Mouse (Mus musculus): ENCODE results near the gene Gm45716.
A peak's percentile ranks its signal among the peaks of the same experiment; 100 is the strongest.
"Not testable (repeated sequence)": the region's sequence is repeated elsewhere in the genome, so short reads cannot be mapped to it uniquely, and the experiment has no call there.

Gm45716 gene

DNA sequence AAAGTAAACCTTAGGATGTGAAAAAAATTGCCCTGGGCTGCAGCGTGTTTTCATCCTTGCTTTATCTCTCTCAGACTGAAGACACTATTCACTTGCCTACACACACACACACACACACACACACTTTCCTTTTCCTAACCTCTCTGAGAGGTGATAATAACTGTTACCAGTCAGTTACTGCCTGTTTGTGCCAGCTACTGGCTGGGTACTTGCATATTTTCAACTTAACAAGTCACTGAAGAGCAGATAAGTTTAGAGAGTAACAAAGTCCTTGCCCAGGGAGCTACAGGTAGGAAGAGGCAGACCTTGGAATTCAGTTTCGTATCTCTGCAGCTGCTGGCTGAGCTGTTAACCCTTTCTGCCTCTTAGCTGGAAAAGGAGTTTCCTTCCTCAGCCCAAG lies 64.4 kb downstream of the Gm45716 start:
- DNase-seq, result no peak

- DNase-seq, result no peak
Measured at GRCm38 (mm10) chr11:90252366-90252765, 64.9 kb downstream of the Gm45716 start.

DNA sequence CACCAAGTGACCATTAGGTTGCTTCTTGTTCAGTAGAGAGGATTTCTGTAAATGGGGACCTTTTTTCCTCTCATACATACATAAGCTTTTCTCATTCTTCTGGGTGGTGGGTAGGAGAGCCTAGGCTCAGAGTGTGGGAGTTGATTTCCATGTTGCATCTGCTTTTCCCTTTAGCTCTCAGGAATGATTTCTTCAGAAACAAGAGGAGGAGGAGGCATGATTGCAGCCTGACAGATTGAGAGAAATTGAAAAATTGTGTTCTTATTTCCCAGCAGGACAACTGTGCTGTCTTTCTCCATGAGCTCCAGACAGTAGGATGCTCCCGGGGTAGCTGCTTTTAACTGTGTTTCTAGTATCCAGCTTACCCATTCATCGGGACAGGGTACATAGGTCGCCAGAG lies 67.1 kb downstream of the Gm45716 start:
- DNase-seq, result no peak

DNA sequence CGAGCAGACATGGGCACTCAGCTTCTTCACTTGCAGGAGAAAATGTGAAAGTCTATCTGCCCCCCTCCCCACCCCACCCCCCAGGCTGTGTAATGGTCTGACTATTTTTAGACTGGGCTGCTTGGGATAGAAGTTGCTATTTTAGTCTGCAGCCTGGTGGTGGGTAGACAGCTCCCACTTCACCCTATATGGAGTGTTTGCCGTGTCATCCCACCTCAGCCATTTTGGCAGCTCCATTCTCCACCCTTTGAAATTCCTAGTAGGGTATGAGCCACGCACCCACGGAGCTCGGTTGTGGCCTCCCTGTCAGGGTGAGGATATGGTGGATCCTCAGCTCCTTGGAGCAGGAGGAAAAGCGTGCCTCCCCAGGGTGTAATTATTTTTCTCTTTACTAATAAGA lies 68.2 kb downstream of the Gm45716 start:
- DNase-seq, result no peak

DNA sequence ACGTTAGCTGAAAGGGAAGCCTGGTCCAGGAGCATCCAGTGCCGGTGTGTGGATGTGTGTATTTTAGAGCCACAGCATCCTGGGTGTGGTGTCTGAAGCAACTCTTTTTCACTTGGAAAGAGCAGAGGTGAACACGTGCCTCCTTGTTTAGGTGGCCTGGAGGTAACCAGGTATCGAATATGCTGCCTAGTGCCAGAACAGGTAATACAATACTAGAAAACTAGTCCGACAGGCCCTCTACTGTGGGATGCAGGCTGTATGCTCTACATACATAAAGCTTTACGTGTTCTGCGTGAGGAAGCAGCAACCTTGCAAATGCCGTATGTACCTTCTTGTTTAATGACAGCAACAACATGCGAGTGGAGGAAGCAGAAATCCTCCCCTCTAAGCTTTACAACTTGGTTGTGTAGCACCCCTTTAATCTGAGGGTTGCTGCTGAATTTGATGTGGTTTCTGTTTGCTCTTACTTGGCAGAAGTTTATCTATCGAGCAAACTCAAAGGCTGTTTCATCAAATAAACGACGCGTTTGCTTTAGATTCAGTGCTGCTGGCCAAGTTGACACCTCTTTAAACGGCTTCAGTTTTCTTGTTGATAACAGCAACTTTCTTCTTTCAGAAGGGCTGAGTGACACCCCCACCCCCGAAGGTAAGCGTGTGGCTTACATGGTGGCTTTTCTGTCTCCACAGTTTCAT lies 69.5 kb downstream of the Gm45716 start:
- no peak for DNase-seq

- no peak for DNase-seq
Measured at GRCm38 (mm10) chr11:90258321-90258927, 70.9 kb downstream of the Gm45716 start.

DNA sequence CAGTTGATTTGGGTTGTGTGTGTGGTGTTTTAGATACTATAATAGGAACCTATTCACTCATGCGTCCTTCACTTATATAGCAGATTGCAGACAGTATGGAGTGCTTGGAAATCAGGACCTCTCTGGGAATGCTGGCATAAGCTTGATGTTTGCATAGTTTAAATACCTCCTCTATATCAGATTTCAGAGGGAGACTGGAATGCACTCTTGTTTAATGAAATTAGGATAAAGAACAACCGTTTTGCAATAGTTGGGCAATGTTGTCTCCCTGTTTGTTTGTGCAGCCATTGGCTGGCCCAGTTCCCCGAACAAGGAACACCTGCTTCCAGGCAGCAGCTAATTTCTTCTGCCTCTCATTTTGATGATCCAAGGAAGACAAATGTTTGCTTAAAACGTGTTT lies 71.6 kb downstream of the Gm45716 start:
- peak; percentile 48 for DNase-seq

GRCm38 (mm10) chr11:90259826-90260225 lies 72.3 kb downstream of the Gm45716 start:
- DNase-seq, result no peak

DNA sequence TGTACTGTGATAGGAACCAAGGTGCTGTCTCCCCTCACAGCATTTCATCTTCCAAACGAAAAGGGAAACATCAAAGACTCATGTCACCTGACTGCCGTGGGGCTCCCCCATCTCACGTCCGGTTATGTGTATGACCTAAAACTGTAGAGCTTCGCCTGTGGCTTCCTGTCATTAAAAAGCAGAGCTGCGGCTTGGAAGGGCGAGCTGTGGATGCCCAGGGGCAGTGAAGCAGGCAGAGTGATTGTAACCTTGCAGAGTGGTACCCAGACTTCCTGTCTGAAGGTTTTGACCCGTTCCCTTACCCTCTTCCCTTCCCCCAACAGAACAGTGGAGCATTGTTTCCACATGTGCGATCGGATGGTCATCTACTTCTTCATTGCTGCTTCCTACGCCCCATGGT lies 76.7 kb downstream of the Gm45716 start:
- no peak for DNase-seq

GRCm38 (mm10) chr11:90265581-90265980 lies 78.1 kb downstream of the Gm45716 start:
- no peak for DNase-seq

DNA sequence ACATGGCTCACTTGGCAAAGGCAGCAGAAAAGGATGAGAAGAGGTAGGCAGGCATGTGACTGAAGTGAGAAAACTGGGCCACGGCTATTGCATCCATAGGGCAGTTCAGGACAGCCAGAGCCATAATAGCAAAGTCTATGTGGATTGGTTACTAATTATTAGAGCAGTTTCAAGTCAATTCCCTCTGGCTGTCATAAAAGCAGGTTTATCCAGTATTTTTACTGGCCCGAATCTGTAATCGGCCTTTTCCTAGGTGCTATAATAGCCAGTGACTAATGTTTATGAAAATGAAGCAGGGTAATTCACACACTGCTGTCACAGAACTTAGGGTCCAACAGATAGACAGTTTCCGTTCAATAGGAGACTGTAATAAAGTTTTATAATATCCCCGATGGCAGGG lies 81.5 kb downstream of the Gm45716 start:
- no peak for DNase-seq

- DNase-seq, result no peak
Measured at GRCm38 (mm10) chr11:90269398-90270123, 82.1 kb downstream of the Gm45716 start.

DNA sequence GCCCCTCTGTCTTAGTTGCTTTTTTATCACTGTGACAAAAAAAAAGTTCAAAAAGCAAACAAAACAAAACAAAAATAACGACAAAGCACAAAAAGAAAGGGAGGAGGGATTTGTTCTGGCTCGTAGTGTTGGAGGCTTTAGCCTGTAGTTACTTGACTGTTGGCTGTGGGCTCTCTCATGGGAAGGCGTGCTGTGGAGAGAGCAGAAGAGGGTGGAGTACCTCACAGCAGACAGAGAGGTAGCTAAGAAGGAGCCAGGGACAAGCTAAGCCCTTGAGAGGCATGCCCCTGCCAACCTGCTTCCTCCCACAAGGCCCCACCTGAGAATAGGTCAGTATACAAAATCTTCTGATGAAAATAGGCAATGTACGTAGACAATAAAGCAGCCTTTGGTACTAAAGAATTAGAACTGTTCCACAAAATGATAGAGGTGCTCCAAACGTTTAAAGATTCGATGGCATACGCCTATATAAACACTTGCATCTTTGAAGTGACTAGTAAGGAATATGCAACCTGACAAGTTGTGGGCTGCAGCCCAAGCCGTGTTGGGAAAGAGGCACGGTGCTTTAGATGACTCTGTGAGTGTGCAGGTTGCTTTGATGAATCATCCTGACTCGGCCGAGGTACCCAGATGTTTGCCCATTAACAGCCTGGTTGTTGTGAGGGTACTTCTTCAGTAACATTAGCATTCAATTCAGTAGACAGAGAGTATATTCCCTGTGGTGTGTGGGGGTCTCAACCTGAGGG lies 82.8 kb downstream of the Gm45716 start:
- DNase-seq, result no peak

- no peak for DNase-seq
Measured at GRCm38 (mm10) chr11:90274187-90274586, 86.7 kb downstream of the Gm45716 start.

- DNase-seq, result no peak
Measured at GRCm38 (mm10) chr11:90275663-90276062, 88.2 kb downstream of the Gm45716 start.

DNA sequence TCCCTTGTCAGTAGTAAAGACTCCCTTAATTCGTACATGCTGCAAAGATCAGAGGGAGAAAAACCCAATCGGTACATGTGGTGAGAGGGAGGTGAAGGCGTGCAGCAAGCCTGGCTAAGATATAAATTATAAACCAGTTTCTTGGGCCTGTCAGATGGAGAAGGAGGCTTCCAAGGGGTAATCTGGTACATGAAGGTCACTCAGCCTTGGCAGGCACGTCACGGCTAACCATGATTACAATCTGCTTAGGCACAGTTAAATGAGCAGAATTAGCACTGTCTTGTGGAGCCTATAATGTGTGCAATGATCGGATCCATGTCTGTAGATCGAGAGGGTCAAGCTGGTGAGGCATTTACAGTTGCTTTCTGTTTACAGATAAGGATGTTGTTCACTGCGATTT lies 88.7 kb downstream of the Gm45716 start:
- no peak for DNase-seq

DNA sequence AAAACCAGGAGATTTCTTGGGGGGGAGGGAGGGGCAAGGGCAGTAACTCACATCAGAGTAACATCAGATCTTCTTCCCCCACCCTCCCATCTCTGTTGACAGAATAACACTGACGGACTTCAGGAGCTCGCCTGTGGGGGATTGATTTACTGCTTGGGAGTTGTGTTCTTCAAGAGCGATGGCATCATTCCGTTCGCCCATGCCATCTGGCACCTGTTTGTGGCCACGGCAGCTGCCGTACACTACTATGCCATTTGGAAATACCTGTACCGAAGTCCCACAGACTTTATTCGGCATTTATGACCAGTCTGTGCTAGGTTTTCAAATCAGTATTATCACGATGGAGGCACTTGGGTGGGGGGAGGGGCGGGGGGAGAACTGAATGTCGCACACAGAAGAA lies 89.1 kb downstream of the Gm45716 start:
- DNase-seq, result no peak

DNA sequence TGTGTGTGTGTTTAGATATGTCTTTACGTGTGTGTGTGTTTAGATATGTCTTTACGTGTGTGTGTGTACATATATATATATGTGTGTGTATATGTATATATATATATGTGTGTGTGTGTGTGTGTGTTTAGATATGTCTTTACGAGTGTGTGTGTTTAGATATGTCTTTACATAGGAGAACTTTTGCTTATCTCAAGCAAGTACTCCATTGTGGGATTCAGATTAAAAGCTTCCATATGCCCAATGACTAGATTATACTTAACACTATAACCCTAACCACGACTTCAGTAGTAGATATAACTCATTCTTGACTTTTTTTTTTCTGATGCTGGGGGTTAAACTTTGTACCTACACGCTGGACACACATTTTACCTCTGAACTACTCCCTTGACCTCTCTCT lies 92.6 kb downstream of the Gm45716 start:
- no peak for DNase-seq

GRCm38 (mm10) chr11:90281943-90282342 lies 94.5 kb downstream of the Gm45716 start:
- DNase-seq, result not testable (repeated sequence)

- DNase-seq, result no peak
Measured at GRCm38 (mm10) chr11:90283159-90283558, 95.7 kb downstream of the Gm45716 start.

DNA sequence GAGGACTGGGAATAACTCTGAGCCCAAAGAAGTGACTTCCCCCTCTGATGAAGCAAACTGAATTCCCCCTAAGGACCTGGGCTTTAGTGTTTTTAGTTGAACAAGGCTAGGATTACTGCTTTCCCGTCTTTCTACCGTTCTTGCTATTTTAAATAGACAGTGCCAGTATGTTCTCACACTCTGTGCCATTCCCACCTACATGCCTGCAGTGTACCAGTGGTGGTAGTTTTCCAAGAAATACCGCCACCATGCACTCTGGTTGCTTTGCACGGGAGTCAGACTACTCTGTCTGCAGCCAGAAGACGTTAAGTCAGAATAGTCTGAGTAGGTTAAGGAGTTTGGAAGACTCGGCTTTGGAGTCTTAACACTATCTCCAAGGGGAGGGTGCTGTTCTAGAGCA lies 96.1 kb downstream of the Gm45716 start:
- no peak for DNase-seq

DNA sequence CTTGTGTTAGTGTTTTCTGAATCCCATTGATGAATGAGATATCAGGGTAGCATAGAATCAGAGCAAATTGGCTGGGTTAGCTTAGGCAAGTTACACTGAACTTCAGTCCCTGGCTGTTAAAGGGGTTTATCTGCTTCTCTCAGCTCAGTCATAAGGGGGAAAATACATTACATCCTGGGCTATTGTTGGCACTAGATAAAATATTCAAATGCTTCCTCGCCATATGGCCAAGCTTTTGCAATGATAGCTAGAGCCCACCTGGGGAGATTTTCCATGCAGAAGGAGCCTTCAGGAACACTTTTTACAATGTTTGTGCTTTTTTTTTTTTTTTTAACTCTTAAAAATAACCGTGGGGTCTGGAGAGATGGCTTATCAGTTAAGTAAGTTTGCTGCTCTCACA lies 96.6 kb downstream of the Gm45716 start:
- no peak for DNase-seq

DNA sequence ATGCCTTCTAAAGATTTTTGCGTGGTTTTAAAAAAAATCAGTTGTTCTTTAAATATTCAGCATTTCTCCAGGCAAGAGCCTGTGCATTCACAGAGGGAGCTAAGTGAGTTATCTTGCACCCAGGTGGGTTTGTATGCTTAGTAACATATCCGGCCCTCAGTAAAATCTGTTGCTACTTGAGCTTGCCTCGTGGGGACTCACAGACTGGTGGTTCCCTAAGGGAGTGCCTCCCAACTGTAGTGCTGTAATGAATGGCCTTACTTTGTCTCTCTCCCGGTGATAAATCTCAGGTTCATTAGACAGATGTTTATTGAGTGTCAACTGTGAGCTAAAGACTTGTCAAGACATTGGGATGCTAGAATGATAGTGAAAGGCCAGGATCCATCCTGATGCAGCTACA lies 97.1 kb downstream of the Gm45716 start:
- no peak for DNase-seq

Measured in lung, postnatal 14 days (tissue).